In genomic region chr11:76456897-76457296, GRCm38 (mm10) we compare ENCODE assay signal across 8 mouse cellular contexts. TPM values are rescaled to one million over a fixed set of nuclear protein-coding genes. Genes with fewer than 3 reads are reported as not detected.
DNase-seq lines count a peak whose midpoint lies in the region; ATAC-seq and TF ChIP-seq lines count a peak whose summit lies in the region.

No protein-coding gene starts in this region.

- no peaks in the 10 kb centered on the region for H3K79me2 ChIP-seq in CH12.LX (replicated peaks; ENCODE audit: control insufficient read depth, extremely low read depth, insufficient read depth, poor library complexity, severe bottlenecking)

- TF ChIP-seq POLR2A in CH12.LX (IDR thresholded peaks at IDR 0.05; ENCODE audit: low read depth, low read length) = peak; percentile 50

- 0 out of 2 replicates have a peak, but pooled peaks have one; percentile 24 for ATAC-seq in kidney, embryonic 16.5 days (ENCODE audit: low FRiP score, low TSS enrichment)
- peak; percentile 49; the same call in 1 of the 2 replicates for ATAC-seq in forebrain, embryonic 14.5 days

- no peak overlapping the region for H3K4me2 ChIP-seq in kidney, embryonic 16.5 days (replicated peaks; ENCODE audit: low read depth, low read length)
- H3K4me2 ChIP-seq in CH12.LX (ENCODE audit: insufficient read depth, low read depth, poor library complexity, severe bottlenecking) = peak overlapping the region; percentile 44
- no peak overlapping the region for H3K4me2 ChIP-seq in forebrain, embryonic 14.5 days (ENCODE audit: low read length)

- H3K4me3 ChIP-seq in kidney, embryonic 16.5 days (ENCODE audit: low read length) = no peak overlapping the region
- no peak overlapping the region for H3K4me3 ChIP-seq in CH12.LX (replicated peaks in 1 of 3; ENCODE audit: low read depth in 2 of 3, low read length in 2 of 3, poor library complexity in 1 of 3)
- H3K4me3 ChIP-seq in forebrain, embryonic 14.5 days (ENCODE audit: low read depth, low read length) = no peak overlapping the region

- H3K9ac ChIP-seq in kidney, embryonic 16.5 days (replicated peaks; ENCODE audit: low read length) = no peak overlapping the region
- 0 out of 2 replicates have a peak overlapping the region, but pooled peaks have one; percentile 12 for H3K9ac ChIP-seq in CH12.LX (ENCODE audit: insufficient read depth, low read depth)
- no peak overlapping the region for H3K9ac ChIP-seq in forebrain, embryonic 14.5 days (ENCODE audit: low read length)

- H3K9me3 ChIP-seq in kidney, embryonic 16.5 days (ENCODE audit: low read length) = no peaks in the 10 kb centered on the region
- no peaks in the 10 kb centered on the region for H3K9me3 ChIP-seq in CH12.LX (replicated peaks; ENCODE audit: low read length)
- no peaks in the 10 kb centered on the region for H3K9me3 ChIP-seq in forebrain, embryonic 14.5 days (replicated peaks; ENCODE audit: control insufficient read depth, low read length)

- H3K27me3 ChIP-seq in kidney, embryonic 16.5 days (ENCODE audit: insufficient read depth, low read length) = no peaks in the 10 kb centered on the region
- H3K27me3 ChIP-seq in CH12.LX (replicated peaks) = no peaks in the 10 kb centered on the region
- H3K27me3 ChIP-seq in forebrain, embryonic 14.5 days (replicated peaks; ENCODE audit: control insufficient read depth, insufficient read depth, low read length) = no peaks in the 10 kb centered on the region

- no peak for TF ChIP-seq CTCF in CH12.LX (conservative IDR thresholded peaks at IDR 0.05 in 1 of 2, IDR thresholded peaks at IDR 0.05 in 1 of 2; ENCODE audit: low read depth in 2 of 2, low read length in 2 of 2)

- in situ Hi-C loops in CH12.LX (cut with MboI; ENCODE audit: low pct_ligation_motif_present, low pct_unique_long_range_greater_than_20kb, low sequenced_read_pairs) = loop anchor here (5.0 to 10.0 kb wide), 2 partner anchors 35 to 188 kb away; no protein-coding TSS in a partner anchor

- H3K36me3 ChIP-seq in kidney, embryonic 16.5 days (ENCODE audit: insufficient read depth, low read length) = peaks cover 38% of the 10 kb centered on the region
- peaks cover 32 to 66% of the 10 kb centered on the region in 2 experiments for H3K36me3 ChIP-seq in CH12.LX (replicated peaks in 1 of 2; ENCODE audit: control insufficient read depth in 1 of 2, insufficient read depth in 1 of 2, low read length in 1 of 2)
- H3K36me3 ChIP-seq in forebrain, embryonic 14.5 days (ENCODE audit: control insufficient read depth, insufficient read depth, low read length) = peaks cover 85% of the 10 kb centered on the region

- dilution Hi-C loops in CH12.LX (cut with MboI; ENCODE audit: extremely low pct_ligation_motif_present, extremely low pct_unique_long_range_greater_than_20kb, low sequenced_read_pairs) = no loop called here

- no peak overlapping the region for H3K27ac ChIP-seq in kidney, embryonic 16.5 days (ENCODE audit: low read length)
- H3K27ac ChIP-seq in CH12.LX (ENCODE audit: insufficient read depth, low read depth) = peak overlapping the region; percentile 67
- H3K27ac ChIP-seq in forebrain, embryonic 14.5 days (ENCODE audit: low read depth, low read length) = peak overlapping the region; percentile 9; the same call in 1 of the 2 replicates

- TF ChIP-seq EP300 in CH12.LX (IDR thresholded peaks at IDR 0.05; ENCODE audit: low read length) = peak; percentile 36; the same call in 1 of the 2 replicates

- TF ChIP-seq RAD21 in CH12.LX (IDR thresholded peaks at IDR 0.05; ENCODE audit: low read depth, low read length) = no peak; the same call in 1 of the 2 replicates

- WGBS in kidney, embryonic 16.5 days = 68% methylated on average over 10 of the region's 10 CpGs
- 75% methylated on average over 10 of the region's 10 CpGs for WGBS in forebrain, embryonic 14.5 days

- DNase-seq in kidney, adult 8-10 months = no peak
- peak; percentile 91 for DNase-seq in CH12.LX (ENCODE audit: extremely low read depth)
- no peak for DNase-seq in forebrain, embryonic 14.5 days (ENCODE audit: low spot score)
- DNase-seq in naive thymus-derived CD4-positive, alpha-beta T cell, adult 2 months (ENCODE audit: low read depth) = peak; percentile 61
- DNase-seq in cerebellum, adult 11-12 months = no peak
- DNase-seq in urinary bladder, postnatal 10 days (ENCODE audit: low spot score) = no peak
- DNase-seq in lung, adult 18-20 months = no peak

- H3K4me1 ChIP-seq in kidney, embryonic 16.5 days (ENCODE audit: insufficient read depth, low read length) = peaks cover 11% of the 10 kb centered on the region
- H3K4me1 ChIP-seq in CH12.LX (ENCODE audit: control insufficient read depth in 1 of 2, insufficient read depth in 2 of 2) = peaks cover 44 to 68% of the 10 kb centered on the region in 2 experiments
- H3K4me1 ChIP-seq in forebrain, embryonic 14.5 days (ENCODE audit: control insufficient read depth, insufficient read depth, low read length) = no peaks in the 10 kb centered on the region

TF ChIP-seq in CH12.LX, 34 proteins besides CTCF, POLR2A, EP300 and RAD21:
- no peak for TF ChIP-seq JUN (IDR thresholded peaks at IDR 0.05; ENCODE audit: insufficient read depth, low read depth, low read length)
- peak; percentile 92 for TF ChIP-seq ETS1 (conservative IDR thresholded peaks at IDR 0.05; ENCODE audit: low read depth, low read length)
- no peak for TF ChIP-seq E2F4 (IDR thresholded peaks at IDR 0.05; ENCODE audit: insufficient replicate concordance, low read depth, low read length)
- TF ChIP-seq NELFE (IDR thresholded peaks at IDR 0.05; ENCODE audit: low read depth, low read length) = no peak
- no peak for TF ChIP-seq ZKSCAN1 (IDR thresholded peaks at IDR 0.05; ENCODE audit: borderline replicate concordance, low read depth, low read length)
- TF ChIP-seq TCF12 (IDR thresholded peaks at IDR 0.05; ENCODE audit: low read depth, low read length) = peak; percentile 67
- TF ChIP-seq ZNF384 (IDR thresholded peaks at IDR 0.05; ENCODE audit: low read depth, low read length) = no peak
- peak; percentile 85 for TF ChIP-seq ELF1 (IDR thresholded peaks at IDR 0.05; ENCODE audit: low read depth, low read length)
- no peak for TF ChIP-seq USF2 (conservative IDR thresholded peaks at IDR 0.05; ENCODE audit: low read depth, low read length)
- TF ChIP-seq SIN3A (IDR thresholded peaks at IDR 0.05; ENCODE audit: low read length) = peak; percentile 86
- no peak for TF ChIP-seq TBP (conservative IDR thresholded peaks at IDR 0.05; ENCODE audit: low read depth, low read length)
- peak; percentile 76 for TF ChIP-seq MXI1 (IDR thresholded peaks at IDR 0.05; ENCODE audit: low read depth, low read length)
- TF ChIP-seq CHD1 (IDR thresholded peaks at IDR 0.05; ENCODE audit: low read depth, low read length) = 0 out of 2 replicates have a peak, but pooled peaks have one; percentile 25
- peak; percentile 79; the same call in 1 of the 2 replicates for TF ChIP-seq MAZ (IDR thresholded peaks at IDR 0.05; ENCODE audit: low read depth, low read length)
- peak; percentile 65; the same call in 1 of the 2 replicates for TF ChIP-seq IRF4 (IDR thresholded peaks at IDR 0.05; ENCODE audit: low read depth, low read length)
- no peak for TF ChIP-seq ZC3H11A (IDR thresholded peaks at IDR 0.05; ENCODE audit: low read depth, low read length)
- TF ChIP-seq MAX (IDR thresholded peaks at IDR 0.05; ENCODE audit: low read length) = no peak
- TF ChIP-seq POLR2AphosphoS2 (IDR thresholded peaks at IDR 0.05; ENCODE audit: low read depth, low read length) = no peak; the same call in 1 of the 2 replicates
- no peak for TF ChIP-seq JUND (conservative IDR thresholded peaks at IDR 0.05; ENCODE audit: low read depth, low read length)
- TF ChIP-seq USF1 (IDR thresholded peaks at IDR 0.05; ENCODE audit: low read depth, low read length) = no peak
- no peak for TF ChIP-seq ZMIZ1 (IDR thresholded peaks at IDR 0.05; ENCODE audit: low read depth, low read length)
- no peak for TF ChIP-seq KAT2A (IDR thresholded peaks at IDR 0.05; ENCODE audit: insufficient replicate concordance, low read length)
- peak; percentile 91 for TF ChIP-seq CHD2 (IDR thresholded peaks at IDR 0.05; ENCODE audit: low read length)
- peak; percentile 72; the same call in 1 of the 2 replicates for TF ChIP-seq MEF2A (IDR thresholded peaks at IDR 0.05; ENCODE audit: borderline replicate concordance, low read depth, low read length)
- no peak for TF ChIP-seq PAX5 (IDR thresholded peaks at IDR 0.05; ENCODE audit: low read length)
- no peak for TF ChIP-seq NRF1 (IDR thresholded peaks at IDR 0.05; ENCODE audit: low read depth, low read length)
- TF ChIP-seq BHLHE40 (IDR thresholded peaks at IDR 0.05; ENCODE audit: low read depth, low read length) = peak; percentile 90
- TF ChIP-seq SMC3 (IDR thresholded peaks at IDR 0.05; ENCODE audit: low read depth, low read length) = peak; percentile 7; the same call in 1 of the 2 replicates
- no peak for TF ChIP-seq RCOR1 (conservative IDR thresholded peaks at IDR 0.05; ENCODE audit: low read depth, low read length)
- peak; percentile 47; the same call in 1 of the 2 replicates for TF ChIP-seq HCFC1 (IDR thresholded peaks at IDR 0.05; ENCODE audit: low read depth, low read length)
- peak; percentile 89; the same call in 1 of the 2 replicates for TF ChIP-seq MYC (IDR thresholded peaks at IDR 0.05; ENCODE audit: low read depth, low read length)
- TF ChIP-seq GABPA (IDR thresholded peaks at IDR 0.05; ENCODE audit: insufficient replicate concordance, low read depth, low read length) = no peak
- no peak for TF ChIP-seq UBTF (IDR thresholded peaks at IDR 0.05; ENCODE audit: low read depth, low read length)
- TF ChIP-seq MAFK (IDR thresholded peaks at IDR 0.05; ENCODE audit: insufficient replicate concordance, low read length) = no peak

RNA-seq across cellular contexts. Expression of gene Timm22, which starts 50.1 kb away (rescaled TPM):
- 106 and 112 TPM in 2 replicates for polyA plus RNA-seq in kidney, embryonic 16.5 days (2015; fragmentation: Nextera tagmentation; extraction: Ambion mirVana)
- total RNA-seq in CH12.LX (2012; rRNA removed) (53.8 and 65.2 TPM in 2 replicates), CH12.LX (2014; rRNA removed) (81.4 and 81.5 TPM in 2 replicates)
- polyA plus RNA-seq in CH12.LX (2012; ENCODE audit: insufficient read length, low read depth) = 44.6 and 62.5 TPM in 2 replicates
- 125 TPM in 2 replicates for polyA plus RNA-seq in forebrain, embryonic 14.5 days (2014; fragmentation: Nextera tagmentation; extraction: Ambion mirVana)

RNA-seq across cellular contexts. Expression of gene Nxn, which starts 58.0 kb away (rescaled TPM):
- 26.9 and 29.5 TPM in 2 replicates for polyA plus RNA-seq in kidney, embryonic 16.5 days (2015; fragmentation: Nextera tagmentation; extraction: Ambion mirVana)
- total RNA-seq in CH12.LX (2012; rRNA removed) (16.5 and 19.2 TPM in 2 replicates), CH12.LX (2014; rRNA removed) (12.9 and 15.3 TPM in 2 replicates)
- 24.8 and 25.0 TPM in 2 replicates for polyA plus RNA-seq in CH12.LX (2012; ENCODE audit: insufficient read length, low read depth)
- 19.3 and 21.2 TPM in 2 replicates for polyA plus RNA-seq in forebrain, embryonic 14.5 days (2014; fragmentation: Nextera tagmentation; extraction: Ambion mirVana)

Comparison
In these comparisons a context has a peak if more than half of its experiments do, and no peak if none do; other contexts are left out.
1. DNase-seq: peak in CH12.LX (single experiment) and naive thymus-derived CD4-positive, alpha-beta T cell, adult 2 months (single experiment); none in kidney, adult 8-10 months (0 of 2), forebrain, embryonic 14.5 days (single experiment), cerebellum, adult 11-12 months (single experiment), urinary bladder, postnatal 10 days (single experiment) and lung, adult 18-20 months (0 of 2).